Mouse (Mus musculus) bone marrow, adult 2 months (tissue): ENCODE measurements around the gene Nhlrc4.

Experiments
- CTCF ChIP-seq: fragments of 200-500 bp; IDR thresholded peaks from 2 replicates; pipeline ENCODE4 v1.5.1; 2011; ENCODE audit warnings: low read length, control low read depth; ENCODE audit not compliant: control insufficient read depth, insufficient read depth
- POLR2A ChIP-seq: fragments of 200-500 bp; IDR thresholded peaks from 2 replicates; pipeline ENCODE4 v1.6.1; 2011; ENCODE audit warnings: low read depth, mild to moderate bottlenecking, control low read depth, low read length, borderline replicate concordance; ENCODE audit not compliant: control insufficient read depth

GRCm38 (mm10) chr17:25895891-25896290 is 48.9 kb downstream of the Nhlrc4 start:
- TF ChIP-seq CTCF (no peak), POLR2A (no peak)
